In the genomic region with DNA sequence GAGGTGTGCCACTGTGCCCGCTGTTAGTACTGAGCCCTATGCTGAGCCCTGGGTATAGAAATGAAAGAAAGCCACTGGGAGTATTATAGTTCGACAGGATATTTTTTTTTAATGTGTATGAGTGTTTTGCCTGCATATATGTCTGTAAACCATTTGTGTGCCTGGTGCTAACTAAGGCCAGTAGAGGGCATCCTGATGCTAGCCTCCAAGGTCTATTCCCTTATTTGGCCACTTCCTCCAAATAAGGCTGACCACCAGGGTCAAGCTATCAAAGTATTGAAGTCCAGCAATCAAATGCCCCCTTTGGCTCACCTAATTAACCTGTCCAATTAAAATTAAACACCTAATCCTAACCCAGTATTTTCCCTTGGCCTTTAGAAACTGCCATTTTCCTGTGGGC, we compare ENCODE assay signal across 16 mouse cellular contexts. TPM values are rescaled to one million over a fixed set of nuclear protein-coding genes. Genes with fewer than 3 reads are reported as not detected.
DNase-seq lines count a peak whose midpoint lies in the region; ATAC-seq and TF ChIP-seq lines count a peak whose summit lies in the region.
"Had no signal": no experiment of that assay in that cellular context is flagged by ENCODE, and none has a peak within 500 bp of the region (broad histone marks: within the 10 kb centered on the region; RNA-seq: fewer than 3 reads in every experiment).

No protein-coding gene starts in this region.

- no peak for DNase-seq in gastrocnemius, adult 2 months
- no peak for DNase-seq in gastrocnemius, adult 8-10 months (ENCODE audit: low spot score in 2 of 2)
- peak; percentile 48 for DNase-seq in lung, embryonic 14.5 days
- no peak for DNase-seq in lung, adult 2 months
- DNase-seq in MEL (ENCODE audit: low read depth, low spot score), result no peak
- peak; percentile 12 for DNase-seq in embryonic facial prominence, embryonic 14.5 days (ENCODE audit: low spot score)
- no peak for DNase-seq in frontal cortex, postnatal 25 days (ENCODE audit: low spot score in 2 of 2)
- DNase-seq in urinary bladder, postnatal 10 days (ENCODE audit: low spot score), result no peak
- DNase-seq: adrenal gland, adult 8-10 months; cerebellum, postnatal 10 days; heart, adult 18-20 months; heart, postnatal 14 days; left cerebral cortex, postnatal 4 days; thymus, adult 2 months had no signal

- TF ChIP-seq CTCF in gastrocnemius, adult 2 months (IDR thresholded peaks at IDR 0.05), result peak; percentile 21; the same call in 1 of the 2 replicates
- peak; percentile 56 for TF ChIP-seq CTCF in lung, embryonic 14.5 days (IDR thresholded peaks at IDR 0.05; ENCODE audit: low read depth)
- TF ChIP-seq CTCF in lung, adult 2 months (IDR thresholded peaks at IDR 0.05; ENCODE audit: insufficient read depth, low read length), result no peak
- peak; percentile 23 to 44 (median 31) for TF ChIP-seq CTCF in MEL (IDR thresholded peaks at IDR 0.05 in 2 of 3, conservative IDR thresholded peaks at IDR 0.05 in 1 of 3; ENCODE audit: control insufficient read depth in 1 of 3, insufficient read depth in 1 of 3, low read depth in 2 of 3, low read length in 3 of 3, poor library complexity in 1 of 3, severe bottlenecking in 1 of 3)

- no peak for ATAC-seq in lung, embryonic 14.5 days (ENCODE audit: insufficient read depth)
- no peak for ATAC-seq in embryonic facial prominence, embryonic 14.5 days (ENCODE audit: low read depth)

- H3K4me2 ChIP-seq in lung, embryonic 14.5 days, result no peak overlapping the region
- no peak overlapping the region for H3K4me2 ChIP-seq in embryonic facial prominence, embryonic 14.5 days (ENCODE audit: low read depth, low read length)
- H3K4me2 ChIP-seq: liver, embryonic 15.5 days had no signal

- intact Hi-C loops in gastrocnemius, adult 2 months (cut with DNase I), result no loop called here

- no peak overlapping the region for H3K4me3 ChIP-seq in gastrocnemius, adult 2 months
- H3K4me3 ChIP-seq in lung, embryonic 14.5 days (ENCODE audit: low read depth, low read length), result no peak overlapping the region
- no peak overlapping the region for H3K4me3 ChIP-seq in lung, adult 2 months (replicated peaks; ENCODE audit: extremely low read depth, low read depth, low read length)
- H3K4me3 ChIP-seq in MEL (ENCODE audit: control insufficient read depth in 1 of 2, insufficient read depth in 1 of 2, low read depth in 2 of 2, low read length in 2 of 2), result no peak overlapping the region
- H3K4me3 ChIP-seq in embryonic facial prominence, embryonic 14.5 days (ENCODE audit: low read depth, low read length), result no peak overlapping the region
- H3K4me3 ChIP-seq: liver, embryonic 15.5 days had no signal

- TF ChIP-seq EP300 in MEL (IDR thresholded peaks at IDR 0.05; ENCODE audit: low read depth in 1 of 2, low read length in 2 of 2), result no peak

- H3K79me2 ChIP-seq in MEL (ENCODE audit: control insufficient read depth, insufficient read depth, low read length, poor library complexity), result no peaks in the 10 kb centered on the region

- H3K36me3 ChIP-seq in lung, embryonic 14.5 days (ENCODE audit: insufficient read depth), result peaks cover 22% of the 10 kb centered on the region
- H3K36me3 ChIP-seq in MEL (ENCODE audit: control insufficient read depth in 1 of 2, insufficient read depth in 2 of 2, low read length in 2 of 2), result no peaks in the 10 kb centered on the region
- peaks cover 21% of the 10 kb centered on the region; the same call in 1 of the 2 replicates for H3K36me3 ChIP-seq in embryonic facial prominence, embryonic 14.5 days (ENCODE audit: control insufficient read depth, insufficient read depth, low read length)

- WGBS in lung, embryonic 14.5 days, result 56% methylated on average over 2 of the region's 2 CpGs
- WGBS in lung, adult 2 months, result 66% methylated on average over 2 of the region's 2 CpGs
- WGBS in embryonic facial prominence, embryonic 14.5 days, result 57% methylated on average over 2 of the region's 2 CpGs

- no peaks in the 10 kb centered on the region for H3K9me3 ChIP-seq in lung, embryonic 14.5 days (ENCODE audit: low read depth, low read length)
- no peaks in the 10 kb centered on the region for H3K9me3 ChIP-seq in MEL (replicated peaks; ENCODE audit: insufficient read depth, low read length)
- no peaks in the 10 kb centered on the region for H3K9me3 ChIP-seq in embryonic facial prominence, embryonic 14.5 days (ENCODE audit: control insufficient read depth, low read length)
- H3K9me3 ChIP-seq: liver, embryonic 15.5 days had no signal

- TF ChIP-seq RAD21 in MEL (IDR thresholded peaks at IDR 0.05; ENCODE audit: low read depth, low read length), result peak; percentile 15; the same call in 1 of the 2 replicates

- H3K9ac ChIP-seq in lung, embryonic 14.5 days, result no peak overlapping the region
- no peak overlapping the region for H3K9ac ChIP-seq in MEL (ENCODE audit: control insufficient read depth, low read depth, low read length, poor library complexity, severe bottlenecking)
- no peak overlapping the region for H3K9ac ChIP-seq in embryonic facial prominence, embryonic 14.5 days (ENCODE audit: low read depth, low read length)
- H3K9ac ChIP-seq: liver, embryonic 15.5 days had no signal

- no peaks in the 10 kb centered on the region for H3K27me3 ChIP-seq in lung, embryonic 14.5 days (ENCODE audit: insufficient read depth, low read length)
- no peaks in the 10 kb centered on the region for H3K27me3 ChIP-seq in MEL (ENCODE audit: control insufficient read depth in 1 of 2, insufficient read depth in 2 of 2, low read length in 2 of 2)
- no peaks in the 10 kb centered on the region for H3K27me3 ChIP-seq in embryonic facial prominence, embryonic 14.5 days (replicated peaks; ENCODE audit: control insufficient read depth, insufficient read depth, low read length)
- H3K27me3 ChIP-seq: liver, embryonic 15.5 days had no signal

- TF ChIP-seq POLR2A in lung, adult 2 months (IDR thresholded peaks at IDR 0.05; ENCODE audit: borderline replicate concordance, extremely low read depth, low read depth, low read length), result no peak
- no peak for TF ChIP-seq POLR2A in MEL (IDR thresholded peaks at IDR 0.05; ENCODE audit: control insufficient read depth in 1 of 2, insufficient read depth in 1 of 2, low read depth in 1 of 2, low read length in 2 of 2, poor library complexity in 1 of 2)

- no peaks in the 10 kb centered on the region for H3K4me1 ChIP-seq in lung, embryonic 14.5 days (ENCODE audit: insufficient read depth)
- no peaks in the 10 kb centered on the region for H3K4me1 ChIP-seq in lung, adult 2 months (ENCODE audit: control insufficient read depth, insufficient read depth, low read length)
- no peaks in the 10 kb centered on the region for H3K4me1 ChIP-seq in MEL (ENCODE audit: control insufficient read depth in 1 of 2, insufficient read depth in 2 of 2, low read length in 2 of 2)
- H3K4me1 ChIP-seq in embryonic facial prominence, embryonic 14.5 days (ENCODE audit: control insufficient read depth, insufficient read depth, low read length), result no peaks in the 10 kb centered on the region
- H3K4me1 ChIP-seq: liver, embryonic 15.5 days had no signal

- no peak overlapping the region for H3K27ac ChIP-seq in gastrocnemius, adult 2 months
- H3K27ac ChIP-seq in lung, embryonic 14.5 days (ENCODE audit: low read depth), result no peak overlapping the region
- H3K27ac ChIP-seq in MEL (ENCODE audit: control insufficient read depth, low read depth, low read length), result no peak overlapping the region
- no peak overlapping the region for H3K27ac ChIP-seq in embryonic facial prominence, embryonic 14.5 days (replicated peaks; ENCODE audit: low read depth, low read length)
- H3K27ac ChIP-seq: liver, embryonic 15.5 days had no signal

TF ChIP-seq in MEL, 35 proteins besides CTCF, POLR2A, EP300 and RAD21:
- TF ChIP-seq MYC (IDR thresholded peaks at IDR 0.05; ENCODE audit: low read depth, low read length), result no peak
- TF ChIP-seq SMC3 (IDR thresholded peaks at IDR 0.05; ENCODE audit: low read depth, low read length), result peak; percentile 29; the same call in 1 of the 2 replicates

RNA-seq across cellular contexts. Expression of gene Cdca8, which starts 5.8 kb away (rescaled TPM):
- total RNA-seq in gastrocnemius, adult 2 months (2021), result under 1 TPM; 0.28 to 0.38 TPM
- under 1 TPM; 0.24 to 0.51 (median 0.28) TPM for total RNA-seq in gastrocnemius, adult 8-10 months (2022)
- polyA plus RNA-seq in lung, embryonic 14.5 days (2014; fragmentation: Nextera tagmentation; extraction: Ambion mirVana), result 157 and 169 TPM in 2 replicates
- 2.4 and 3.8 TPM in 2 replicates for polyA plus RNA-seq in lung, adult 2 months (2012; rRNA removed)
- total RNA-seq in MEL (2012; rRNA removed), result 108 and 112 TPM in 2 replicates
- polyA plus RNA-seq in MEL (2012; ENCODE audit: insufficient read depth in 1 of 2, insufficient read length in 2 of 2, low read depth in 1 of 2, low replicate concordance in 2 of 2, missing spikeins in 1 of 2), result 100 to 1,000 TPM in 1 of 2 experiments, not detected in 1; 202 TPM
- 70.3 and 90.3 TPM in 2 replicates for polyA plus RNA-seq in embryonic facial prominence, embryonic 14.5 days (2014; fragmentation: Nextera tagmentation; extraction: Ambion mirVana)

RNA-seq across cellular contexts. Expression of gene 9930104L06Rik, which starts 8.1 kb away (rescaled TPM):
- 1 to 10 TPM; 8.6 to 9.4 TPM for total RNA-seq in gastrocnemius, adult 2 months (2021)
- 1 to 10 TPM; 5.6 to 9.4 (median 7.8) TPM for total RNA-seq in gastrocnemius, adult 8-10 months (2022)
- 3.6 and 3.9 TPM in 2 replicates for polyA plus RNA-seq in lung, embryonic 14.5 days (2014; fragmentation: Nextera tagmentation; extraction: Ambion mirVana)
- polyA plus RNA-seq in lung, adult 2 months (2012; rRNA removed), result 12.3 and 13.7 TPM in 2 replicates
- 12.2 and 17.3 TPM in 2 replicates for total RNA-seq in MEL (2012; rRNA removed)
- polyA plus RNA-seq in MEL (2012; ENCODE audit: insufficient read depth in 1 of 2, insufficient read length in 2 of 2, low read depth in 1 of 2, low replicate concordance in 2 of 2, missing spikeins in 1 of 2), result 10 to 100 TPM in 1 of 2 experiments, not detected in 1; 15.5 TPM
- 2.8 and 4.2 TPM in 2 replicates for polyA plus RNA-seq in embryonic facial prominence, embryonic 14.5 days (2014; fragmentation: Nextera tagmentation; extraction: Ambion mirVana)

RNA-seq across cellular contexts. Expression of gene Rspo1, which starts 41.3 kb away (rescaled TPM):
- under 1 TPM; 0.26 to 0.59 TPM for total RNA-seq in gastrocnemius, adult 2 months (2021)
- total RNA-seq in gastrocnemius, adult 8-10 months (2022), result under 1 TPM in 3 of 4 experiments, not detected in 1; 0.27 to 0.51 (median 0.48) TPM
- polyA plus RNA-seq in lung, embryonic 14.5 days (2014; fragmentation: Nextera tagmentation; extraction: Ambion mirVana), result 12.8 and 16.0 TPM in 2 replicates
- 17.3 and 21.4 TPM in 2 replicates for polyA plus RNA-seq in lung, adult 2 months (2012; rRNA removed)
- total RNA-seq in MEL (2012; rRNA removed), result not detected in 2 replicates
- polyA plus RNA-seq in MEL (2012; ENCODE audit: insufficient read depth in 1 of 2, insufficient read length in 2 of 2, low read depth in 1 of 2, low replicate concordance in 2 of 2, missing spikeins in 1 of 2), result not detected
- polyA plus RNA-seq in embryonic facial prominence, embryonic 14.5 days (2014; fragmentation: Nextera tagmentation; extraction: Ambion mirVana), result 10.0 and 10.6 TPM in 2 replicates
- total RNA-seq: megakaryocyte-erythroid progenitor cell, adult 5-6 weeks had no signal

Comparison
In these comparisons a context has a peak if more than half of its experiments do, and no peak if none do; other contexts are left out.
1. DNase-seq: peak in lung, embryonic 14.5 days (single experiment) and embryonic facial prominence, embryonic 14.5 days (single experiment); none in gastrocnemius, adult 2 months (single experiment), gastrocnemius, adult 8-10 months (0 of 2), lung, adult 2 months (single experiment), MEL (single experiment), frontal cortex, postnatal 25 days (0 of 2) and urinary bladder, postnatal 10 days (single experiment).
2. RNA of gene Cdca8, which starts 5.8 kb away (polyA plus RNA-seq): 202 TPM in MEL, 157 to 169 TPM in lung, embryonic 14.5 days and 70.3 to 90.3 TPM in embryonic facial prominence, embryonic 14.5 days; 2.4 to 3.8 TPM in lung, adult 2 months; every median in the first group is over 10 times any median in the second.
3. RNA of gene Rspo1, which starts 41.3 kb away (polyA plus RNA-seq): 17.3 to 21.4 TPM in lung, adult 2 months, 12.8 to 16.0 TPM in lung, embryonic 14.5 days and 10.0 to 10.6 TPM in embryonic facial prominence, embryonic 14.5 days; not detected in MEL; every median in the first group is over 10 times any median in the second.